Mouse (Mus musculus): ENCODE results near the gene Ssbp3.

DNA sequence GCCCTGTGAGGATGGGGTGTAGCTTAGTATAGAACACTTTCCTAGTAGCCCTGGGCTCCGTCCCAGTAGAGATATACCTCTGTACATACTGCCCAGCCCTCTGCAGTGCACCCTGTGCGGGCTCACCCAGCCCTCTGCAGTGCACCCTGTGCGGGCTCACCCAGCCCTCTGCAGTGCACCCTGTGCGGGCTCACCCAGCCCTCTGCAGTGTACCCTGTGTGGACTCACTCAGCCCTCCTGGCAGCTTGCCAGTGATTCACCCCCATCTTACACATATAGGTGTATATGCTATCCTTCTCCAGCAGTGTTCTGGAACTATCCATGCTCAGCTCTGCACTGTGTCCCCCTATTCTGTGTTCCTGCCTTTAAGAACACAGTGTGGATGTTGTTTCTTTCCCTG is 168.4 kb downstream of the Ssbp3 start:
- TF ChIP-seq TAL1 (IDR thresholded peaks at IDR 0.05; ENCODE audit: low read length) (no peak), GATA1 (IDR thresholded peaks at IDR 0.05; ENCODE audit: low read length) (no peak)

All from erythroblast, embryonic 14.5 days (primary cell).